Mouse (Mus musculus) cerebellum, adult 11 months (tissue): ENCODE measurements around the gene Gm614.

Experiments
- DNase-seq: peaks from one replicate; pipeline ENCODE4 v3.0.0; 2022

The Gm614 gene

DNA sequence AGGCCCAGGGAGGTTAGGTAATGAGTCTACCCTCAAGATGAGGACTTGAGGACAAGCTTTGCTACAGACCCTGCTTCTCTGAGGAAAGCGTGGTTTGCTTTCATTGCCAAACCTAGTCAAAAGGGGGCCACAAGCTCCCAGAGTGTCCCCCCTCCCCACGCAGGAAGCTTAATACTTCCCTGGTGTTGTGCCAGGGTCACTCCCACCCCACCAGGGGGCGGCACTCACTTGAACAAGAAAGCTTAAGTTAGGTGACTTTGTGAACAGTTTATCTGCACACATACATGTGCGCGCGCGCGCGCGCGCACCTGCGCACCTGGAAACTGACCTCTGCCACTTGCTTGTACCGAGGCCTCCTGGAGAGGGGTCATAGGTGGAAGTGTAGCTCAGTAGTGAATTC lies 7.2 kb downstream of the Gm614 start:
- DNase-seq = no peak

DNA sequence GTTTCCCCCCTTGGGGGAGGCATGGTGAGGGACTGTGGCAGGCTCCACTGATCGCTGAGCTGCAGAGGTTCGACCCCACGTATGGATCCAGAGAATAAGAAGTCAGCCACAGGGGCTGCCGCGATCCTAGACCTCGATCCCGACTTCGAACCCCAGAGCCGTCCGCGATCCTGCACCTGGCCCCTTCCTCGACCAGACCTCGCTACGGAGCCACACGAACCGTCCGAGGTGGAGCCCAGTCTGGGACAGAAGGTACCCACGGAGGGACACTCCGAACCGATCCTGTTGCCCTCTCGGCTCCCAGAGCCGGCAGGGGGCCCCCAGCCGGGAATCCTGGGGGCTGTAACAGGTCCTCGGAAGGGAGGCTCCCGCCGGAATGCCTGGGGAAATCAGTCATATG lies 9.1 kb downstream of the Gm614 start:
- DNase-seq = no peak

DNA sequence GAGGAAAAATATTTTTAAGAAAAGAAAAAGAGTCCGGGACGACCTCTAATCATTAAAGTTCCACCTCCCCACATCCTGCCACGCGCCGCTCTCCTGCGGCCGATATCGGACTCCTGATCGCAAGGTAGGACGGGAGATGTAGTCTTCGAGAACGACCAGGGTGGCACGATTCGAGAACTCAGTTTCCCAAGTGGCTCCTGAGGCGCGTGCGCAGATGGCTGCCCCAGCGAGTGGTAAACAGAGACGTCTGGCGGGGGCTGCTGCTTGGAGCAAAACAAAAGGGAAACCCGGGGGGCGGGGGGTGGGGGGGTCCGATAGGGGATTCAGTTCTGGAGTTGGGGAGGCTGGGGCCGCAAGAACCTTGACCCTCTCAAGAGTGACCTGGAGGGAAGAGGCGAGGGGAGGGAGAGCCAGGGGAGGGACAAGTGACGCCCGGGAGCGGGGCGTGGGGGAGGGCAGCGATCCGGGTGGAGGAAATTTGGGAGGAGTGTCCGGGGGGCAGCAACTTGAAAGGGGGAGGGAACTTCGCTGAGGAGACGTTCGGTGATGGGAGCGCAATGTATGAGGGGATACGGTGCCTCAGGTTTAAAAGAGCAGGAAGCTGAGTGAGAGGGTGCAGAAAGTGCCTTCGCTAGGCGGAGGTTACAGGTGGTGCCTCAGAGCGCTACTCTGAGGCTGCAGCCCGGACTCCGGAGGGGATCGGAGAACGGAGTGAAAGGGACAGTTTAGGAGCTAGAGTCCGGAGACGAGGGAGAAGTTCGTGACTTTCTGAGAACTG lies 9.7 kb downstream of the Gm614 start, which contains the start of gene Foxo4:
TSS of gene Foxo4 (plus strand) at position 577 of the 778 bp plus-strand sequence.
- peak; percentile 82 for DNase-seq

DNA sequence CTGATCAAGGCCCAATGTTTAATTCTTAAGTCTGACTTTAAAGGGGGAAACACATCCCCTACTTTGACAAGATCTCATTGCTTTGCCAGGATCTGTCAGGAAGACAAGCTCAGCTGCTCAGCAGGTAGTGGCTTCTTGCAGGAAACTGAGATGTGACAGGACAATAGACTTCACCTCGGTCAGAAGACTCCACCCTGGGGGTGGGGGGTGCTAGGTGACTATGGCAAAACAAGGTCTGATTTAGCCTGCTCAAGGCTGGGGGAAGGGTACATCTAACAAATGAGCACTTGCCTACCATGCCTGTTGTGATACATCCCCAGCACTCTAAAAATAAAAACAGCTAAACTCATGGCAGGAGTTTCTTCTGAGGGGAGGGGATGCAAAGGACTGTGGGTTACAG lies 18.8 kb downstream of the Gm614 start:
- no peak for DNase-seq

DNA sequence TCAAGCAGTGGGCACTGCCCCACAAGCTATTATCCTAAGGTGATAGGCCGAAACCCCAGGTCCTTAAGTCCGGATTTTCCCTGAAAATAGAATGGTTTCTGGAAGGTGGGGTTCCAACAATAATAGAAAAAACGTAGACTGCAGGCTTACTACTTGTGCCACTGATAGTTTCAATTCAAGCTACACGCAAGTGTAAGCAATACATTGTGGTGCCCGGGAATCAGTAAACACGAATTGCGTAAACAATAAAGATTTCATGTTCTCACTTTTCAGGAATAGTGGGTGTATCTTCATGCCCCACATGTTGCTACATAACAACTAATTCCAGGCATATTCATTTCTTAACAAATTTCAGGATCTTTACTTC lies 41.0 kb downstream of the Gm614 start:
- no peak for DNase-seq

DNA sequence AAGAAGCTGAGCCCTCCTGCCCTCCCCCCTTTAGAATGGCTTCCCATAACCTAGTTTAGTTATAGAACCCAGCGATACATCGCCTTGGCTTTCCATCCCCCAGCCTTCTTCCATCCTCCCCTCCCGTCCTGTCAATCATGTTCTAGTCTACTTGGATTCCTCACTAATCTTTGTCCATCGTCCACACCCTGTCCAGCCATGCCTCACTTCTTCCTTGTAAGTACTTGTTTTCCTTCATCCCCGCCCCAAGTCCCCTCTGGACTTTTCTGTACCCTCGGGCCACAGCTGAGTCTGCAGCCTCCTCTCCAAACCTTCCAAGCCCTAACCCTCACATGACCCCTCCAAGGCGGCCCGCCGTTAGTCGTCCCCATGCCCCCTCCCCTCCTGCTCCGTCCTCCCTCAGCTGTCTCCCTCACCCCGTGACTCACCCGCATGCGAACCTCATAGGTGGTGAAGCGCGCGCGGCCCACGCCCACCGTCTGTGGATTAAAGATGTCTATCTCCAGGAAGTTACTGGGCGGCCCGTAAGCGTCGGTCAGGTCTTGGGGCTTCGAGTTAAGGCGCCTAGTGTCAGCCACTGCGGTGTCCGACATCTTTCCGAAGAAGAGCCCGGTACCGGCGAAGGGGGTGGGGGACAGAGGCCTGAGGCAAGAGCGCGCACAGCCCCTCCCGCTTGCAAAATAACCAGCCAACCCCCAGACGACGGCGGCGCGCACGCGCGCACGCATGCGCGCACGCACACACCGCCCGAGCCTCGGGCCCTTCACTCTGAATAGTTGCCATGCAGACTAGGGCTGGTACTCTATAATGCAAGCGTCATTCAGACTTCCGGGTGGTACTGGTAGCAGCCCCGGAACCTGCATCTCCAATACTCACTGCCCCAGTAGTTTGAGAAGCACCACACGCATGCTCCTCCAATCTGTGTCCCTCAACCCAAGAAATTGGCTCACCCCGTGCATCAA lies 41.7 kb downstream of the Gm614 start, which contains the start of gene Snx12:
TSS of gene Snx12 (minus strand) at position 730 of the 962 bp plus-strand sequence.
- DNase-seq = peak; percentile 88
